Mouse (Mus musculus): ENCODE results near the gene Spag5.

Spag5 gene

DNA sequence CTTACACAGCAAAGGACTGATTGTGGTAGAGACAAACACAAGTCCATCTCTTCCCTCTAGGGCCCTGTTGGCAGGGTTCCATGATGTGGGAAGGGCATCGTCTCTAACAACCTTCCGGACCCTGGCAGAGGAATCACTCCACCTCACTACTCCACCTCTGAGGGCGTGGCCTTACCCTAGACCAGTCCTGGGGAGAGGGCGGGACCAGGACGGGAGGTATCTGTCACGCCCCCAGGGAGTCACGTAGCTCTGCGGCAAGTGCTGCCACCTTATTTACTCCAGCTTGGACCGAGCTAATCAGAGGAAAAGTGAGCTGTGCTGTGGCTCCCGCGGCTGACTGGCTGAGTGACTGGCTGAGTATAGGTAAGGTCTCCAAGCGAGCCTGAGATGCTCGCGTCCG lies 21.5 kb downstream of the Spag5 start, which contains the start of gene Aldoc:
Gene Aldoc, plus strand, starts transcription at position 109 of the 400 bp plus-strand sequence.
- DNase-seq (ENCODE audit: low read depth, low spot score): peak; percentile 96

GRCm38 (mm10) chr11:78324000-78324785 lies 22.9 kb downstream of the Spag5 start:
- DNase-seq (ENCODE audit: low read depth, low spot score): no peak

DNA sequence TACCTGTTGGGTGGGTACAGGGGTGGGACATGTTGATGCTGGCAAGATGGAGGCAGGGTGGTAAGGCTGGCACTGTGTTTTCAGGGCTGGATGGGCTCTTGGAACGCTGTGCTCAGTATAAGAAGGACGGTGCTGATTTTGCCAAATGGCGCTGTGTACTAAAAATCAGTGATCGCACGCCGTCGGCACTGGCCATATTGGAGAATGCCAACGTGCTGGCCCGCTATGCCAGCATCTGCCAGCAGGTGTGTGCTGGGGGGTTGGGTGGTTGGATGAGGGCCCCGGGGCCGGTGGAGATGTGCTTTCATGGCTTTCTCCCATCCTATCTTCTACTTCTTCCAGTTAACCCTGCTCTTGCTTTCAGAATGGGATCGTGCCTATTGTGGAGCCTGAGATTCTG lies 23.6 kb downstream of the Spag5 start:
- no peak for DNase-seq (ENCODE audit: low read depth, low spot score)

DNA sequence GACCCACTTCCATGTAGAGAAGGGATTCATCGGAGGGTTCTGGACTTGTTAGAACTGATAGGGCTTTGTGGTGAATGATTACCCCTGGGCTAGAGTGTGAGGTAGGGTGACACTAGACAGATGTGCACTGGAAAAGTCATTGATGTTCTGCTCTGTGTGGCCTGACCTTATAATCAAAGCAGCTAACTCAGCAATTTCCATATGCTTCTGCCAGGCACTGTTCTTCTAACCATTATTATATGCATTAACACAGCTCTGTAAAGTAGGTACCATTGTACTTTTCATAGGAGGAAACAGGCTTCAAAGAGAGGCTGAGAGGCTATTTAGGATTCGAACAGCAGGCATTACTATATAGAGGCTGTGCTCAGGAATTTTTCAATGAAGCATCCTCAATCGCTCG lies 25.9 kb downstream of the Spag5 start:
- no peak for DNase-seq (ENCODE audit: low read depth, low spot score)

DNA sequence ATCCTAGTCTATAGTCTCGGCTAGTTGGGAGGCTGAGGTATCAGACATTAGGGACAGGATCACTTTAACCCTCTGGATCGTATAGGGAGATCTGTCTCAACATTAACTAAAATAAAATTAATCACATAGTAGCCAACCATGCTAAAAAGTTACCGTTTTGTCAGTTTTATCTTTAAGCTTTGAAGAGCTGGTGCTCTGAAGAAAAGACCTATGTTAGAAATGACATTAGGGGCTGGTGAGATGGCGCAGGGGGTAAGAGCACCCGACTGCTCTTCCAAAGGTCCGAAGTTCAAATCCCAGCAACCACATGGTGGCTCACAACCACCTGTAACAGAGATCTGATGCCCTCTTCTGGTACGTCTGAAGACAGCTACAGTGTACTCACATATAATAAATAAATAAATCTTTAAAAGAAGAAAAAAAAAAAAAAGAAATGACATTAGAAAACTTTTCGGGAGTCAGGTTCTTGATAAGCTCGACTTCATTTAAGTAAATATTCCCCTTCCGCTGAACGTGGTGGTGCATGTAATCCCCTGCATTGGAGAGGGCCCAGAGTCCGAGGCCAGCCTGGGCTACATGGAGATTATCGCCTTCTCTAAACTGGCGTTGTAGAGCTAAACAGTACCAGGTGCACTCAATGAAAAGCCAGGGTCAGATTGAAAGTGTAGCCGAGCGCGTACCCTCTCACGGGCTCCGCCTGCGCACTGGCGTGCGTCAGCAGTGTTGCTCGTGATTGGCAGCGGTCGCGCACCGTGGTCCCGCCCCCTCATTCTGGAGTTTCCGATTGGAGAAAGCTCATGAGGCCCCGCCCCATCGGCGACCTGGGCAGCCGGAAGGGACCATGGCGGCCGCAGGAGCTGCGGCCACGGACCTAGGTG lies 26.5 kb downstream of the Spag5 start, which contains the start of gene Pigs:
Gene Pigs, plus strand, starts transcription at position 782 of the 878 bp plus-strand sequence.
- DNase-seq (ENCODE audit: low read depth, low spot score): peak; percentile 98

GRCm38 (mm10) chr11:78328512-78329056 lies 27.3 kb downstream of the Spag5 start:
- DNase-seq (ENCODE audit: low read depth, low spot score): no peak

- DNase-seq (ENCODE audit: low read depth, low spot score): no peak
Observed at GRCm38 (mm10) chr11:78332676-78333075, 31.3 kb downstream of the Spag5 start.

- DNase-seq (ENCODE audit: low read depth, low spot score): no peak
Observed at GRCm38 (mm10) chr11:78333992-78334391, 32.7 kb downstream of the Spag5 start.

GRCm38 (mm10) chr11:78337040-78337439 lies 35.7 kb downstream of the Spag5 start:
- no peak for DNase-seq (ENCODE audit: low read depth, low spot score)

DNA sequence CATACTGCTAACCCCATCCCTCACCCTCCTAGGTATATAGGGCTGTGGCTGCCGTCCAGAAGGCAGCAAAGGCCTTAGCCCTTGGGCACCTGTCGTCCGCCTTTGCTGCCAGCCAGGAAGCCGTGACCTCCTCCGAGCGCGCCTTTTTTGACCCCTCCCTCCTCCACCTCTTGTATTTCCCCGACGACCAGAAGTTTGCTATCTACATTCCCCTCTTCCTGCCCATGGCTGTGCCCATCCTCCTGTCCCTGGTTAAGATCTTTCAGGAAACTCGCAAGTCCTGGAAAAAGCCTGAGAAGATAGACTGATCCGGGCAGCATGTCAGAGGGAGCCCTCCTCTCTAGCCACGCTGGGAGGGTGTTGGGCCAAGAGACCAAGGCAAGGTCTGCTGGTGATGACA lies 40.4 kb downstream of the Spag5 start:
- no peak for DNase-seq (ENCODE audit: low read depth, low spot score)

GRCm38 (mm10) chr11:78343381-78344327 lies 42.3 kb downstream of the Spag5 start, which contains the start of gene Unc119:
Unc119 (plus strand) TSS chr11:78343482.
- DNase-seq (ENCODE audit: low read depth, low spot score): peak; percentile 86

DNA sequence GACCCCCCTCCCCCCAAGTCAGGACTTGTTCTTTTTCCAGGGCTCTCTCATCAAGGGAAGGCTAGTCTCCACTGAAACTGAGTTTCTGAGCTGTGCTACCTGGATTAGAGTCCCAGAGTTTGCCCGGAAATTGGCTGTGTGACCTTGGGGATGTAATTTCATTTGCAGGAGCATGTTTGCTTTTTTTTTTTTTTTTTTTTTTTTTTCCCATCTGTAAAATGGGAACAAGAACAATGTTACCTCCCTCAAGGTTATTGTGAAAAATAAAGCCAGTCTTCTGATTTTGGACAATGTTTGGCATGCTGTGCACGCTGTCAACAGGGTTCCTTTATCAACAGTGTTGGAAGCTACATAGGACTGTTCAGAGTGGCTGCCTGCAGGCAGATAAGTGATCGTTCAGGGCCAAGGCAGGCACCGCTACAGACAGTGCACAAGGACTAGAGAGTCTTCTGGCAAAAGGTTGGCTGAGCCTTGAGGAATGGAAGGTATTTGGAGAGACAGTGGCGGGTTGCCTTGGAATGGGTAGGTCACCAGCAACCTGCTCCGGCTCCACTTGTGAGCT lies 43.1 kb downstream of the Spag5 start:
- no peak for DNase-seq (ENCODE audit: low read depth, low spot score)

DNA sequence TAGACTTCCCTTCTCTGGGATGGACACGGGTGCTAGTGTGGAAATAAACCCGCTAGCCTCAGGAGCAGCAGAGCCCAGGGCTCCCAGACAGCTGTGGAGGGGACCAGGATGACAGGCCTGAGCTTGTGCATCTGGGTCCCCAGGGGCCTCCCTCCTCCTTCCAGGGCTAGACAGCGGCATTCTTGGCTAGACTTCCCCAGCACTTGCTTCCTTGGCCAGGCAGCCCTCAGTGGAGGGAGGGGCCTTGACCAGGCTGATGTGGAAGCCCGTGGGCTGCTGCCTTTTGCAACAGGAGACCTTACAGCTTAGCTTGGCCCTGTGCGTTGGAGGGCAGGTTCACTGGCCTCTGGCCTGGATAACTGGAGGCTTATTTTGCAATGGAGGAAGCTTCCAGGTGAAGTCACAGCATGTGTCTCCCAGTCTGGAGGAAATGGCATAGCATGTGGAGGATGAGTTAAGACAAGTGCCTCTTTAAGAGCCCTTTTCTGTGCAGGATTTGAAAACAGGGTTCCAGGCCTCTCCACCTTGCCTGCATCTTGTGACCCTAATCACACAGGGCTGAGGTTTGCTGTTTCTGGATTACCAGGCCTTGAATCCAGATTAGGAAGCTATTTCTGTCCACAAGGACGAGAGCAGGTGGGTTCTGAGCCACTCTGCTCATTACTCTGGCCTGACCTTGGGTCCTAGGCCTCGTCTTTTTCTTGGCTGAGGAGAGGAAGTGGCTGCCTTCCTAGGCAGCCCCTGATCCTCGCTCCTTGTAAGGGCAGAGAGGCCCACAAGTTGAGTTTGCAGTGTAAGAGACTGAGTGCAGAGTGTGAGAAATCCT lies 43.8 kb downstream of the Spag5 start:
- peak; percentile 36 for DNase-seq (ENCODE audit: low read depth, low spot score)

DNA sequence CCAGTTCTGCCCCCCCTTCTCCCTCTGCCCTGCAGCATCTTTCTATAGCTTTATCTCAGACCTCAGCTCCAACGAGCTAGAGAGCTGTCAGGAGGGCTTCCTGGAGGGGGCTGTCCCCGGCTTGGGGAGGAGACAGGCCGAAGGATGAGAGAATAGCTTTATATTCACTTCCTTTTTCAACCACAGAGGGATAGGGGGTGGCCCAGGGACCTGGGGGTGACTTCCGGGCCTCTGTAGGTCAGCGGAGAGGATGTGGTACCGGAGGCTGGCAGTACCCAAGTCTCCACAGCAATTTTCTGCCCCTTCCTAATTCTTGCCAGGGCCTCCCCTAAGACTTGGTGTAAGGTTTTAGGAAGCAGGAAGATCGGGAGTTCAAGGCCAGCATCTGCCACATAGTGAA lies 44.5 kb downstream of the Spag5 start:
- DNase-seq (ENCODE audit: low read depth, low spot score): peak; percentile 89

DNA sequence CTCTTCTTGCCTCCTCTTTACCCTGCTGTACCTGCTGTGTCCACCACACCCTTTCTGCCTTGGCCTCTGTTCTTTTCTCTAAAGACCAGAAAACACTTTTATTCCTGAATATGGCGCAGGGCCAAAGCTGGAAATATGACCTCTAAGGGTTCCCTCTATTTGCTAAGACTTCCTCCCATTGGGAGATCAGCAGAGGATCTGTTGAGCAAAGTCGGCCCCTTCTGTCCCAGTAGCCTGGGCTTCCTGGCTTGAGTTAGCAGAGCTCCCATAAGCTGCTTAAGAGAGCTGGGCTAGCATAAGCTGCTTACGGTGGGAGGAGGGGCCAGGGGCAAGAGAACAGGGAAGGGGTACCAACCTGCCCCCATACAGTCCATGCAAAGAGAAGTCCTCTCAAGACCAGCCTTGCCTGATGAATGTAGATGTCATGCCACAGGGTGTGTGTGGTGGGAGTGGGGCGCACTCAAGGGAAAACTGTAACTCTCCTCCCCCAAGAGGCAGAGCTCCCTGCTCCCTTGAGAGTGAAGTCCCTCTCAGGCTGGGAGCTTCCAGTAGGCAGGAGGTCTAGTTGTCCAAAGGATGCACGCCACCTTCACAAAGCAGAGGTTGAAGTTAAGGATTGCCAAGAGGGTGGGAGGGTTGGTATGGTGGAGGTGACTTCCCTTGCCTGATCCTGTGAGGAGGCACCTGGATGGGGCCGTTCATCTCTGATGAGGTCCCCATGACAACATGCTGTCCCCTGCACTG lies 45.2 kb downstream of the Spag5 start:
- DNase-seq (ENCODE audit: low read depth, low spot score): peak; percentile 76

- DNase-seq (ENCODE audit: low read depth, low spot score): peak; percentile 86
Observed at GRCm38 (mm10) chr11:78347070-78347754, 45.9 kb downstream of the Spag5 start.

GRCm38 (mm10) chr11:78347908-78348307 lies 46.6 kb downstream of the Spag5 start:
- DNase-seq (ENCODE audit: low read depth, low spot score): peak; percentile 89

DNA sequence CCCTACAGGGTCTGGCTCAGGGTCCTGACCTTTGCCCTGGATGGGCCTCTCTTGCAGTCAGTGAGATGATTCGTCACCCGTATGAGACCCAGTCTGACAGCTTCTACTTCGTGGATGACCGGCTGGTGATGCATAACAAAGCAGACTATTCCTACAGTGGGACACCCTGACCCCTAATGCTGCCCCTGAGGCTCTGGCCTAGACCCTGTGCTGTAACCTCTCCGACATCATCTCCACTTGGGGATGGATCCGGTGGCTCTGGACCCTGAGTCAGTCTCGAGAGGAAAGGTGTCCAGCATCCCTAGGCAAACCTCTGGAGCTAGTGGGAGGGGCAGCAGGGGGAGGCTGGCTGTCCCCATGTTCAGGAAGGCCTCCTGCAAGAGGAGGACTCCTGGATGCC lies 47.1 kb downstream of the Spag5 start:
- DNase-seq (ENCODE audit: low read depth, low spot score): no peak
